Mouse (Mus musculus) stomach, embryonic 14.5 days (tissue): ENCODE measurements at regions not wholly inside any gene's neighbourhood (a gene's known extent, or its start where the extent isn't known, plus 50 kb on each side); places are given as distances from the start of the nearest gene placed in this dataset.

Source experiments
- ATAC-seq: fragments of 200-750 bp; cut with Nextera tagmentation; 2 replicates; pipeline ENCODE4 v1.8.0; 2017; ENCODE audit warnings: low read depth, moderate TSS enrichment; ENCODE audit not compliant: insufficient number of reproducible peaks, insufficient read depth, low FRiP score
- H3K27ac ChIP-seq: fragments of 300-500 bp; sonication (generic); 2 replicates; pipeline ENCODE4 v1.5.1; 2014; ENCODE audit warnings: mild to moderate bottlenecking, low read length, moderate library complexity, mixed read lengths
- H3K27me3 ChIP-seq: fragments of 300-500 bp; sonication (generic); 2 replicates; pipeline ENCODE4 v1.6.1; 2014; ENCODE audit warnings: low read length, control low read depth, mixed read lengths; ENCODE audit not compliant: control insufficient read depth, insufficient read depth
- H3K36me3 ChIP-seq: fragments of 300-500 bp; sonication (generic); 2 replicates; pipeline ENCODE4 v1.6.1; 2014; ENCODE audit warnings: mild to moderate bottlenecking, control low read depth, low read length, moderate library complexity, mixed read lengths; ENCODE audit not compliant: control insufficient read depth, insufficient read depth
- H3K4me1 ChIP-seq: fragments of 300-500 bp; sonication (generic); 2 replicates; pipeline ENCODE4 v1.6.1; 2014; ENCODE audit warnings: low read length, control low read depth, mixed read lengths; ENCODE audit not compliant: control insufficient read depth, insufficient read depth
- H3K4me2 ChIP-seq: fragments of 300-500 bp; sonication (generic); replicated peaks from 2 replicates; pipeline ENCODE4 v1.6.1; 2014; ENCODE audit warnings: low read depth, low read length, control low read depth
- H3K4me3 ChIP-seq: fragments of 300-500 bp; sonication (generic); 2 replicates; pipeline ENCODE4 v1.5.1; 2014; ENCODE audit warnings: low read depth, low read length, control low read depth
- H3K9ac ChIP-seq: fragments of 300-500 bp; sonication (generic); replicated peaks from 2 replicates; pipeline ENCODE4 v1.6.1; 2014; ENCODE audit warnings: low read depth, mild to moderate bottlenecking, control low read depth, low read length, moderate library complexity, mixed read lengths
- H3K9me3 ChIP-seq: fragments of 300-500 bp; sonication (generic); 2 replicates; pipeline ENCODE4 v1.6.1; 2016; ENCODE audit warnings: low read depth, low read length, control low read depth; ENCODE audit not compliant: control insufficient read depth
- WGBS: fragments of 180-500 bp; shearing (Covaris S2); extraction: QIAGEN DNeasy Blood & Tissue Kit; methylation state at CpG from one replicate; pipeline ENCODE4 v1.1.7; 2014; 5-methylcytosine and 5-hydroxymethylcytosine counted together

DNA sequence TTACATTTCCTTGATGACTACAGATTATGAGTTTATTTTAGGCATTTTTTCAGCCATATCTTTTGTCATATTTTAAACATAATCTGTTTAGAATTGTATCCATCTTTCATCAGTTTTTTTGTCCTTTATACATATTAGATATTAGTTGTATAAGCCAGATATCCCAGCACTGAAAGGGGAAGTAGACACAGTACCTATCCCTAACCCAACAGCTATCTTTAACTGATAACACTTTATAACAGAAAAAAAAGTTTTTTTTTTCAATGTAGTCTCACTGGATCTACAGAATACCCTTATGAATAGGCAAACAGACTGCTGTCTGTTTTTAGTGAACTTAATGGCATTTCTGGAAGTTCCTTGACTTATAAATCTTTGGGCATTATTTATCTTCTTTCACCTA lies 1152.1 kb upstream of the Fam98a start:
- no peak for ATAC-seq

DNA sequence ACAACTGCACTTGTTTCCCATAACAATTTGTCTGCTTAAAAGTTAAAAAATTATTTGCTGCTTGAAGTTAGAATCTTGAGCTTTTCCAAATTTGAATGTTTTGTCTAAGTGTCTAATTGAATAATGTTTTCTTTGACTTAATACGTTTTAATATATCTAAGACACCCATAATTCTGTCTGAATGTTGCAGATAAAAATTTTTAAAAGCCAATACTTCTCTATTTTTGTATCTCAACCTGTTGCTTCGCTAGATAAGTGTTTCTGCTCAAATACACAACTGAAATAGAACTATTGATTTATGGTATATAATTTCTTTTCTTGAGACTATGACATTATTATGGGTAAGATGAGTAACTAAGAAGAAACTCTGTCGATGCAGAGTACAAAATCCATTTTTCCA lies 1144.5 kb upstream of the Fam98a start:
- Histone ChIP-seq H3K4me3 (no peak overlapping the region), H3K9ac (no peak overlapping the region), H3K4me2 (no peak overlapping the region), H3K27me3 (no peaks in the 10 kb centered on the region), H3K36me3 (no peaks in the 10 kb centered on the region), H3K4me1 (no peaks in the 10 kb centered on the region), H3K9me3 (no peaks in the 10 kb centered on the region), H3K27ac (no peak overlapping the region)
- WGBS = 59% methylated on average over 3 of the region's 3 CpGs
- no peak for ATAC-seq

More for the DNA sequence above, 1152.1 kb upstream of the Fam98a start:
- Histone ChIP-seq H3K4me2 (no peak overlapping the region), H3K36me3 (no peaks in the 10 kb centered on the region), H3K4me3 (no peak overlapping the region), H3K27me3 (no peaks in the 10 kb centered on the region), H3K9ac (no peak overlapping the region), H3K9me3 (no peaks in the 10 kb centered on the region), H3K4me1 (no peaks in the 10 kb centered on the region), H3K27ac (no peak overlapping the region)

DNA sequence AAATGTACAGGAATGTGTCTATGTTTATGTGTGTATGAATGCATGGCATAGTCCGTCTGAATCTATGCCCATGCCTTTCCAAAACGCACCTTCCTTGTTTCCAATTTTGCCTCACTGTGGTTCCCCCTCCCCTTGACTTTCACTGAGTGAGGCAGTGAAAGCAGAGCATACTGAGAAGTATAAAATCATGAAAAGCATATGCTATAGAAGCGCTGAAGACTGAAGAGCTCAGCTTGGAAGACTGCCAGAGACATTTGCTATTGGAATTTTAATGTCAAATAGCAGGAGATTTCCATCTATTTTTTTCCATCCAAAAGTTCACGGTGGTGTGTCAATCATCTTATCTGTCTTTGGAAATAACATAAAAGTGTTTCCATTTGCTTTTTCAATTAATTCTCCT lies 1106.3 kb upstream of the Fam98a start:
- no peaks in the 10 kb centered on the region for H3K4me1 ChIP-seq
- no peak overlapping the region for H3K27ac ChIP-seq
- no peaks in the 10 kb centered on the region for H3K36me3 ChIP-seq
- WGBS = 59% methylated on average over 4 of the region's 4 CpGs
- H3K9ac ChIP-seq = no peak overlapping the region
- ATAC-seq = no peak
- H3K4me2 ChIP-seq = no peak overlapping the region
- H3K9me3 ChIP-seq = no peaks in the 10 kb centered on the region
- no peak overlapping the region for H3K4me3 ChIP-seq
- H3K27me3 ChIP-seq = no peaks in the 10 kb centered on the region

DNA sequence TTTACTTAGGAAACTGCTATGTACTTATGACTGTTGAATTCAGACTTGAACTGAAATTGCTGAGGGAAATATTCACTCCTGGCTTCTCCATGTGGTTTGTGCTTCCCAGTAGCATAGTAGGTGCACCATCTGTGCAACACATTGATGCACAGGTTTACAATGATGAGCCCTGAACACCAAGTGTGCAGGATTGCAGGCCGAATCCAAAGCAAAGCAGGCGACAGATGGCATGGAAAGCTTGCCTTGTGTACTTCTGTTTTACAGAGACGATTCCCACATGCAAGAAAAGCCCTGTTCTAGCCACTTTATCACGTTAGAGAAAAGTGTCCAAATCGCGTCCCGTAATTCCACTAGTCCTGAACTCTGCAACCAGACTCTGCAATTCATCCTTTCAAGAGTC lies 1074.2 kb upstream of the Fam98a start:
- Histone ChIP-seq H3K4me3 (no peak overlapping the region), H3K27me3 (no peaks in the 10 kb centered on the region), H3K27ac (no peak overlapping the region), H3K9ac (no peak overlapping the region), H3K36me3 (no peaks in the 10 kb centered on the region), H3K4me1 (no peaks in the 10 kb centered on the region), H3K4me2 (no peak overlapping the region), H3K9me3 (no peaks in the 10 kb centered on the region)
- no peak for ATAC-seq
- 84% methylated on average over 7 of the region's 7 CpGs for WGBS

DNA sequence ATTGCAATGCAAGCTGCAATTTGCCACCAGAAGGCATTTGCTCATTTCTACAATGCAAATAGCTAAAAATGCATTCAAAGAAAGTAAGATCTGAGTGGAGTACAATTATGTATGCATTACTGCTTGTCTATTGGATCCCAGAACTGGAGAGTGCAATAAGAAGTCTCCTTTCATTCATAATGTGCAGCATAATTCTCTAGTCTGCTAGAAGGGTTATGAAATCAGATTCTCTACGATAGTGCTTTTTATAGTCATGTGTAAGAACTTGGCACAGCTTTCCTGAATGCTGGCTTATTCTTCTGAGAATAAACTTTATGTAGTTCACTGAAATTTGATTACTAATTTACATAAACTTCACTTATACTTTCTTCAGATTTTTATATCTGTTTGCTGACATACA lies 1053.5 kb upstream of the Fam98a start:
- ATAC-seq = no peak

DNA sequence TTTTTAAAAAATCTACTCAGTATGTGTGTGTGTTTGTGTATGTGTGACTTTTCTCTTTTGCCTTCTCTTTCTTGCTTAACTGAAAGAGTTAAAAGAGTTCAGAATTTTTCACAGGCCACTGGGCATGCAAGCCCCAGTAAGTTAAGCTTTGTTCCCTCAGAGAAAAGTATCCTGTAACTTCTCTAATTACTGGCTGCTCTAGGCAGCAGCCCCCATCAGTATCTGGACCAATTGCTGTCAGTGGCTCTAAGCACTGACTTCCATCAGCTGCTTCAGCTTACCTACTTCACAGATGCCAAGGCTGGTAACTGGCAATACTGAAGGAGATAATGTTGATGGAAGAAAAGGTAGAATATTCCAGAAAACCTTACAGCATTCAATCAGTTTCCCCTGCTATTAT lies 1026.6 kb upstream of the Fam98a start:
- Histone ChIP-seq H3K9ac (no peak overlapping the region), H3K36me3 (no peaks in the 10 kb centered on the region), H3K4me2 (no peak overlapping the region), H3K4me3 (no peak overlapping the region), H3K9me3 (no peaks in the 10 kb centered on the region), H3K27ac (no peak overlapping the region), H3K27me3 (no peaks in the 10 kb centered on the region), H3K4me1 (no peaks in the 10 kb centered on the region)
- ATAC-seq = no peak

More for the DNA sequence above, 1053.5 kb upstream of the Fam98a start:
- no peaks in the 10 kb centered on the region for H3K27me3 ChIP-seq
- H3K36me3 ChIP-seq = no peaks in the 10 kb centered on the region
- no peaks in the 10 kb centered on the region for H3K4me1 ChIP-seq
- H3K9ac ChIP-seq = no peak overlapping the region
- no peak overlapping the region for H3K27ac ChIP-seq
- no peak overlapping the region for H3K4me3 ChIP-seq
- H3K9me3 ChIP-seq = no peaks in the 10 kb centered on the region
- WGBS = 70% methylated on average over 1 of the region's 1 CpGs
- H3K4me2 ChIP-seq = no peak overlapping the region

DNA sequence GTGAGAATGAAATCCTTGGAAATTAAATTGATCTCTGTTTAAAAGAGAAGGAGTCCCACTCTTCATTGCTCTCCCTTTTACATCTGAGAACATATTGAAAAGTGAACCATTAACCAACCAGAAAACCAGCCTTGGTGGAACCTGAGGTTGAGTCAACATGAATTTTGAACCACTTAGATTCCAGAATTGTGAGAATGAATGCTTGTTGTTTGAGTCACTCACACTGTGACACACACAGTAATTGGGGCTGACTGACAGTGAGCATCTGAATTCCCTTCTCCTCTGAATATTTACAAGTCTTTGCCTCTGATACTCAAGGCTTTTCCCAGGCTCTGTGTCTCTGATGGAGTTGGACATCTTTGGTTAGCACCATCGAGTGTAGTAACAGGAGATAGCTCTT lies 1008.0 kb upstream of the Fam98a start:
- H3K9ac ChIP-seq = no peak overlapping the region
- no peak overlapping the region for H3K4me2 ChIP-seq
- no peak for ATAC-seq
- H3K9me3 ChIP-seq = no peaks in the 10 kb centered on the region
- no peak overlapping the region for H3K4me3 ChIP-seq
- H3K36me3 ChIP-seq = no peaks in the 10 kb centered on the region
- H3K4me1 ChIP-seq = no peaks in the 10 kb centered on the region
- no peak overlapping the region for H3K27ac ChIP-seq
- 69% methylated on average over 1 of the region's 1 CpGs for WGBS
- no peaks in the 10 kb centered on the region for H3K27me3 ChIP-seq

DNA sequence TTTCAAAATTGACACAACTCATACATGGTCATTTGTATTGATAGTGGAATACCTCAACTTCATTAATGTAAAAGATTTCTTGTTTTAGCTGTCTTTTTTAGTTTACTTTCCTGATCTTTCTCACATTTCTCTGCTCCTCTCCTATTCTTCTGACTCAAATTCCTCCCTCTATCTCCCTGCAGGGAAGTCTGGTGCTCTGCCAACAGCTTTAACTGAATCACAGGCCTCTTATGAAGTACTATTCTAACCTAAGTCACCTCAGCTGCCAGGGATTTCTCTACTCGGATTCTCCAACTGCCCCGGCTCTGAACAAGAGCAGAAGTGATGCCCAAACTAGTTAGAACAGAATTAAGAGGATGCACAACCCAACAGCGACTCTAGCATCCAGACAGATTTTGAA lies 993.8 kb upstream of the Fam98a start:
- ATAC-seq = no peak
- no peaks in the 10 kb centered on the region for H3K9me3 ChIP-seq
- no peaks in the 10 kb centered on the region for H3K36me3 ChIP-seq
- no peak overlapping the region for H3K4me2 ChIP-seq
- WGBS = 65% methylated on average over 3 of the region's 3 CpGs
- H3K27ac ChIP-seq = no peak overlapping the region
- H3K4me3 ChIP-seq = no peak overlapping the region
- no peak overlapping the region for H3K9ac ChIP-seq
- no peaks in the 10 kb centered on the region for H3K4me1 ChIP-seq
- H3K27me3 ChIP-seq = no peaks in the 10 kb centered on the region

DNA sequence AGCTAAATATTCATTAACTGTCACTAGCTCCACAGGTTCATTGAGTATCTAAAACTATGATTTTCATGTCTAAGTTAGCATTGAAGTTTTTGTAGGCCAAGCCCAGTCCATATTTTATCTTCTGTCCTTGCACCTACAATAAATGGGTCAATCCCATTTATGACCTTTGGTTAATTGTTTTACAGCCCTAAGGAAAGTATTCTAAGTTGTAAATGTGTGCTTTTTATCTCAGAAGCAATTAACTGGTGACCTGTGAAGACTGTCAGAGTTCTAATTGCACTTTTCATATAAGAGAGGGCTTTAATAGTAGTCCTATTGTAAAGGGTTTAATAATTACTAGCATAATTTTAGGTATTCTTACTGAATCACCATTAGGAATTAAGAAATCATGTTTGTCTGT lies 984.0 kb upstream of the Fam98a start:
- no peak overlapping the region for H3K27ac ChIP-seq
- H3K36me3 ChIP-seq = no peaks in the 10 kb centered on the region
- H3K9ac ChIP-seq = no peak overlapping the region
- H3K4me2 ChIP-seq = no peak overlapping the region
- H3K27me3 ChIP-seq = no peaks in the 10 kb centered on the region
- H3K4me1 ChIP-seq = no peaks in the 10 kb centered on the region
- H3K4me3 ChIP-seq = no peak overlapping the region
- no peaks in the 10 kb centered on the region for H3K9me3 ChIP-seq
- no peak for ATAC-seq
